Mouse (Mus musculus) MEL (cell line): ENCODE results near the gene Clpsl2. TPM values are rescaled to one million over a fixed set of nuclear protein-coding genes. Genes with fewer than 3 reads are reported as not detected.

Source experiments
- DNase-seq: peaks from one replicate; pipeline ENCODE4 v3.0.0; 2011; ENCODE audit warnings: low read depth, low spot score
- H3K27ac ChIP-seq: 2 replicates; pipeline ENCODE4 v1.5.1; 2012; ENCODE audit warnings: low read depth, mild to moderate bottlenecking, control low read depth, low read length, moderate library complexity; ENCODE audit not compliant: control insufficient read depth
- H3K27me3 ChIP-seq, 2 experiments: fragments of 150-350 bp in 1 of 2; sonication (generic) in 1 of 2; 2 replicates each; pipeline ENCODE4 v1.6.1; 2012; ENCODE audit warnings: low read length in 2 of 2, mild to moderate bottlenecking in 2 of 2, improper control_type of control experiment in 1 of 2, moderate library complexity in 1 of 2; ENCODE audit not compliant: insufficient read depth in 2 of 2, control insufficient read depth in 1 of 2
- H3K36me3 ChIP-seq, 2 experiments: 2 replicates each; pipeline ENCODE4 v1.6.1; 2012 to 2014; ENCODE audit warnings: low read length in 2 of 2, improper control_type of control experiment in 1 of 2, inconsistent platforms in 1 of 2, mild to moderate bottlenecking in 1 of 2; ENCODE audit not compliant: insufficient read depth in 2 of 2, control insufficient read depth in 1 of 2
- H3K4me1 ChIP-seq, 2 experiments: fragments of 150-350 bp in 1 of 2; sonication (generic) in 1 of 2; 2 replicates each; pipeline ENCODE4 v1.6.1; 2012; ENCODE audit warnings: low read length in 2 of 2, improper control_type of control experiment in 1 of 2, mild to moderate bottlenecking in 1 of 2; ENCODE audit not compliant: insufficient read depth in 2 of 2, control insufficient read depth in 1 of 2
- H3K4me3 ChIP-seq, 2 experiments: fragments of 150-350 bp in 1 of 2; sonication (generic) in 1 of 2; 2 replicates each; pipeline ENCODE4 v1.5.1; 2012; ENCODE audit warnings: low read depth in 2 of 2, low read length in 2 of 2, mild to moderate bottlenecking in 2 of 2, moderate library complexity in 2 of 2, control low read depth in 1 of 2, improper control_type of control experiment in 1 of 2; ENCODE audit not compliant: control insufficient read depth in 1 of 2, insufficient read depth in 1 of 2
- H3K79me2 ChIP-seq: 2 replicates; pipeline ENCODE4 v1.6.1; 2012; ENCODE audit warnings: mild to moderate bottlenecking, low read length, moderate library complexity; ENCODE audit not compliant: control insufficient read depth, poor library complexity, insufficient read depth
- H3K9ac ChIP-seq: 2 replicates; pipeline ENCODE4 v1.6.1; 2012; ENCODE audit warnings: low read depth, mild to moderate bottlenecking, control low read depth, low read length, moderate library complexity; ENCODE audit not compliant: control insufficient read depth, poor library complexity, severe bottlenecking
- H3K9me3 ChIP-seq: fragments of 150-350 bp; sonication (generic); replicated peaks from 2 replicates; pipeline ENCODE4 v1.6.1; 2012; ENCODE audit warnings: mild to moderate bottlenecking, low read length, improper control_type of control experiment, moderate library complexity; ENCODE audit not compliant: insufficient read depth
- CHD2 ChIP-seq: IDR thresholded peaks from 2 replicates; pipeline ENCODE4 v1.6.1; 2011; ENCODE audit warnings: low read length, improper control_type of control experiment
- CTCF ChIP-seq, 3 experiments: IDR thresholded peaks in 2 of 3; conservative IDR thresholded peaks in 1 of 3; 2 replicates each; pipeline ENCODE4 v1.5.1; 2011 to 2012; ENCODE audit warnings: low read length in 3 of 3, low read depth in 2 of 3, mild to moderate bottlenecking in 2 of 3, improper control_type of control experiment in 1 of 3, inconsistent platforms in 1 of 3, mixed read lengths in 1 of 3, moderate library complexity in 1 of 3; ENCODE audit not compliant: control insufficient read depth in 1 of 3, insufficient read depth in 1 of 3, poor library complexity in 1 of 3, severe bottlenecking in 1 of 3
- E2F4 ChIP-seq: IDR thresholded peaks from 2 replicates; pipeline ENCODE4 v1.6.1; 2011; ENCODE audit warnings: low read depth, low read length, improper control_type of control experiment, borderline replicate concordance
- ELF1 ChIP-seq: IDR thresholded peaks from 2 replicates; pipeline ENCODE4 v1.6.1; 2014; ENCODE audit warnings: low read depth, mild to moderate bottlenecking, inconsistent platforms, low read length, improper control_type of control experiment, moderate library complexity
- ETS1 ChIP-seq: IDR thresholded peaks from 2 replicates; pipeline ENCODE4 v1.6.1; 2012; ENCODE audit warnings: low read depth, mild to moderate bottlenecking, inconsistent platforms, low read length, improper control_type of control experiment, moderate library complexity
- MAFK ChIP-seq: IDR thresholded peaks from 2 replicates; pipeline ENCODE4 v1.6.1; 2011; ENCODE audit warnings: low read depth, mild to moderate bottlenecking, low read length, improper control_type of control experiment, borderline replicate concordance
- MYC ChIP-seq: IDR thresholded peaks from 2 replicates; pipeline ENCODE4 v1.6.1; 2011; ENCODE audit warnings: low read depth, mild to moderate bottlenecking, low read length, improper control_type of control experiment, moderate library complexity
- NELFE ChIP-seq: IDR thresholded peaks from 2 replicates; pipeline ENCODE4 v1.6.1; 2011; ENCODE audit warnings: low read depth, low read length, improper control_type of control experiment
- POLR2AphosphoS2 ChIP-seq: IDR thresholded peaks from 2 replicates; pipeline ENCODE4 v1.6.1; 2011; ENCODE audit warnings: low read length, improper control_type of control experiment
- RAD21 ChIP-seq: IDR thresholded peaks from 2 replicates; pipeline ENCODE4 v1.6.1; 2011; ENCODE audit warnings: mild to moderate bottlenecking, low read depth, low read length, improper control_type of control experiment
- TBP ChIP-seq: IDR thresholded peaks from 2 replicates; pipeline ENCODE4 v1.8.0; 2011; ENCODE audit warnings: low read depth, low read length, improper control_type of control experiment
- TCF12 ChIP-seq: IDR thresholded peaks from 2 replicates; pipeline ENCODE4 v1.6.1; 2014; ENCODE audit warnings: low read depth, mild to moderate bottlenecking, inconsistent platforms, low read length, improper control_type of control experiment, moderate library complexity
- USF2 ChIP-seq, 2 experiments: IDR thresholded peaks; 2 replicates each; pipeline ENCODE4 v1.6.1; 2011 to 2012; ENCODE audit warnings: improper control_type of control experiment in 2 of 2, low read length in 2 of 2, borderline replicate concordance in 1 of 2, inconsistent platforms in 1 of 2, low read depth in 1 of 2, mild to moderate bottlenecking in 1 of 2; ENCODE audit not compliant: insufficient read depth in 1 of 2
- ZC3H11A ChIP-seq: IDR thresholded peaks from 2 replicates; pipeline ENCODE4 v1.6.1; 2012; ENCODE audit warnings: low read depth, mild to moderate bottlenecking, inconsistent platforms, low read length, improper control_type of control experiment
- ZMIZ1 ChIP-seq: IDR thresholded peaks from 2 replicates; pipeline ENCODE4 v1.6.1; 2012; ENCODE audit warnings: low read depth, mild to moderate bottlenecking, inconsistent platforms, low read length, improper control_type of control experiment, moderate library complexity
- ZNF384 ChIP-seq: IDR thresholded peaks from 2 replicates; pipeline ENCODE4 v1.6.1; 2012; ENCODE audit warnings: low read depth, mild to moderate bottlenecking, inconsistent platforms, low read length, improper control_type of control experiment
- polyA plus RNA-seq, 2 experiments: library from polyadenylated mRNA; stranded (reverse) in 1 of 2; unstranded in 1 of 2; fragments of >175 nt in 1 of 2; fragments of >200 nt in 1 of 2; gene quantifications; 2 replicates each; pipeline versions ENCODE4 v1.2.1 to v1.2.4; 2012; ENCODE audit warnings: low replicate concordance in 2 of 2, low read depth in 1 of 2; ENCODE audit not compliant: insufficient read length in 2 of 2, insufficient read depth in 1 of 2, missing spikeins in 1 of 2
- total RNA-seq: library from RNA; depleted of rRNA; stranded (reverse); fragments of 300-350 nt; gene quantifications from 2 replicates; pipeline ENCODE4 v1.2.3, GENCODE M21; 2012

Clpsl2 gene
- total and polyA plus RNA-seq, 3 experiments: not detected

DNA sequence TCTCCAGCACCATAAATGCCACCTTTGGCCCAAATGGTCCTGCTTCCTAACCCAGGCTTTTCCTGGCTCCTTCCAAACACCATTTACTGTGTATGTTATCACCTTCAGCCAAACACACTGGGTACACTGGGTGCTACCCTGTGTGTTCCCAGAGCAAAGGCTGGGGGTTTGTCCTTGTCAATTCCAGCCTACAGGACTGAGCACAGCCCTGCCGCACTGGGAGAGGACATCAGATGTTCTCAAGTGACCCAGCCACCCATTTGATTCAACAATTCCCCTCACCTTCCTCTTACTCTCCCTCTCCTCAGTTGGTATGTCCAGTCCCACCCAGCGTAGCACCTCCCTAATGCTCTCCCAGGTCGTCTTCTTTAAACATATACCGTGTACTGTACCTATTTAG is 28.6 kb upstream of the Clpsl2 start:
- Histone ChIP-seq H3K4me1 (peaks cover 6 to 39% of the 10 kb centered on the region in 2 experiments; a peak in 3 of 4 replicates), H3K9me3 (no peaks in the 10 kb centered on the region), H3K27ac (no peak overlapping the region), H3K9ac (no peak overlapping the region), H3K27me3 (no peaks in the 10 kb centered on the region), H3K4me3 (no peak overlapping the region), H3K36me3 (peaks cover 0 to 21% of the 10 kb centered on the region in 2 experiments; a peak in 2 of 4 replicates), H3K79me2 (peaks cover 5% of the 10 kb centered on the region; the same call in 1 of the 2 replicates)
- DNase-seq: no peak
- TF ChIP-seq RAD21: no peak

DNA sequence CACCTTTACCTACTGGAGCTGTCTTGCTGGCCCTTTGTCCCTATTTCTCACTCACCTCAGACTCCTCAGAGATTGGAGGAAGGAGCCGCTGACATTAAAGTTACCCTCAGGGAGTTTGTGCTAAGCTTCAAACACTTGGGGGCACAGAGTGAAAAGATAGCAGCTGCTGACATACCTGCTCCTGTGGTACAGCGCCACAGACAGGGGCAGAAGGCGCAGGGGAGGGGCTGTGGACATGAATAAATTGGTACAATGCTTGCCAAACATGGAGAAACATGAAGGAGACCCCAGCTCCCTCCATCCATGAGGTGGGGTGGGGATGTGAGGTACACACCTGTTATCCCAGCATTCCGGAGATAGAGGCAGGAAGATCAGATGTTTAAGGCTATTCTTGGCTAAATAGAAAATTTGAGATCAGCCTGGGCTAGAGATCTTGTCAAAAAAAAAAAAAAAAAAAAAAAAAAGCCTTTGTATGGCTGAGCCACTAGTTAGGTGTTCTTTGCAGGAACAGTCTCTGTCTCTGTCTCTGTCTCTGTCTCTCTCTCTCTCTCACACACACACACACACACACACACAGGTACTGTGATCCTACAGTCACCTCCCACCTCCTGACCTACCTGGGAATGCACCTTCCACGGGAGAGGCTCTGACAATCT is 28.0 kb upstream of the Clpsl2 start:
- peaks cover 0 to 20% of the 10 kb centered on the region in 2 experiments; a peak in 2 of 4 replicates for H3K36me3 ChIP-seq
- H3K4me1 ChIP-seq: peaks cover 6 to 34% of the 10 kb centered on the region in 2 experiments; a peak in 3 of 4 replicates
- H3K27me3 ChIP-seq: no peaks in the 10 kb centered on the region
- no peak overlapping the region for H3K9ac ChIP-seq
- TF ChIP-seq ZNF384: peak; percentile 73
- TF ChIP-seq TCF12: no peak
- H3K4me3 ChIP-seq: no peak overlapping the region
- H3K27ac ChIP-seq: no peak overlapping the region
- H3K9me3 ChIP-seq: no peaks in the 10 kb centered on the region
- H3K79me2 ChIP-seq: peaks cover 5% of the 10 kb centered on the region; the same call in 1 of the 2 replicates
- DNase-seq: no peak

DNA sequence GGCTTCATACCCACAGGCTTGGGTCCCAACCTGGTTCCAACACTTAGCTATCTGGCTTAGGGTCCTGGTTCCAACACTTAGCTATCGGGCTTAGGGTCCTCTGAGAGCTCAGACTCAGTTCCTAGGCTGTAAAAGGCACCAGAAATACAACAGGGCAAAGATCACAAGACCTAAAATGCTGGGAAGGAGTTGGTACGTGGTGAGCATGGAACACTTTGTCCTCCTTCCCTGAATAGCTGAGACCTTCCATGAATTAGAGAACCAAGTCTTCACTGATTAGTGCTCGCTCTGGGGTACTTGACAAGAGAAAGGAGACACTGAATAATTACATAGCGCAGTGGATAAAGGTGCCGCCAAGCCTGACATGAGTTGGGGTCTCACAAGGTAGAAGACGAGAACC is 27.3 kb upstream of the Clpsl2 start:
- H3K79me2 ChIP-seq: peaks cover 5% of the 10 kb centered on the region; the same call in 1 of the 2 replicates
- peaks cover 6 to 32% of the 10 kb centered on the region in 2 experiments; a peak in 3 of 4 replicates for H3K4me1 ChIP-seq
- TF ChIP-seq ELF1: no peak
- DNase-seq: no peak
- no peaks in the 10 kb centered on the region for H3K27me3 ChIP-seq
- no peaks in the 10 kb centered on the region for H3K9me3 ChIP-seq
- peaks cover 0 to 20% of the 10 kb centered on the region in 2 experiments; a peak in 2 of 4 replicates for H3K36me3 ChIP-seq
- peak overlapping the region; percentile 48 for H3K9ac ChIP-seq
- peak overlapping the region; percentile 34 to 58; a peak in 3 of 4 replicates for H3K4me3 ChIP-seq
- peak overlapping the region; percentile 26; the same call in 1 of the 2 replicates for H3K27ac ChIP-seq

DNA sequence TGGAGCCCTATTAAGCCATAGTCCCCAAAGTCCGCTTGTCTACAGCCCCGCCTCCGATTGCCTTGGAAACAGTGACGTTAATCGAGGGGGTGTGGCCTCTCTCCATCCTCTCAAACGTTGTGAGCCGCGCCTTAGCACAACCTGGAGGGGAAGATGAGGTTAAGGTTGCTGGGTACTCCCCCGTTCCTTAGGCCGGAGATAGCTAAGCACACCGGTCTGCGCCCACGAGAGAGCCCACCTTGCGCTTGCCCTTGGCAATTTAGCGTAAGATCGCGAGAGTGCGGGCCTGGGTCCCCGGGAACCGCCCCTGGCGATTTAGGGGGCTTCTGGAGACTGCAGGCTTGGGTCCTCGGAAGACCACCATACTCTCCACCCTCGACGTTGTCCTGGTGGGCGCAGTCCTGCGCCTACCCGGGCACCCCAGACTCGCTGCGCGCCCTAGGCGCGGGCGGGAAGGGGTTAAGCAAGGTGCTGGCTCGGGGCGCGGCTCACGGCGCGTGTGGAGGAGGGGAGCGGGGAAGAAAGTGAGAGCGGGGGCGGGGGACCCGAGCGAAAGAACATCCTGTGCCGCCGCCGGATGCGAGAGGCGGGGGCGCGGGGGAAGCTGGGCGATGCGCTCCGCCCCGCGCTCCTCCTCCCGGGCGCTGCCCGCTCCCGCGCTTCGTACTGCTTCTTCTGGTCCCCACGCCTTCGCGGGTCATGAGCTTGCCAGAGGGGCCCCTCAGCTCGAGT is 26.4 kb upstream of the Clpsl2 start:
- peaks cover 0 to 25% of the 10 kb centered on the region in 2 experiments; a peak in 2 of 4 replicates for H3K36me3 ChIP-seq
- peaks cover 8 to 34% of the 10 kb centered on the region in 2 experiments; a peak in 3 of 4 replicates for H3K4me1 ChIP-seq
- no peaks in the 10 kb centered on the region for H3K9me3 ChIP-seq
- H3K9ac ChIP-seq: peak overlapping the region; percentile 94
- H3K27ac ChIP-seq: peak overlapping the region; percentile 93
- no peaks in the 10 kb centered on the region for H3K27me3 ChIP-seq
- peak overlapping the region; percentile 61 to 63 for H3K4me3 ChIP-seq
- DNase-seq: peak; percentile 94
- H3K79me2 ChIP-seq: peaks cover 5% of the 10 kb centered on the region; the same call in 1 of the 2 replicates
- TF ChIP-seq ZNF384 (no peak), MAFK (no peak), USF2 (IDR thresholded peaks at IDR 0.05; ENCODE audit: borderline replicate concordance in 1 of 2, insufficient read depth in 1 of 2, low read depth in 1 of 2, low read length in 2 of 2) (no peak), CTCF (IDR thresholded peaks at IDR 0.05 in 2 of 3, conservative IDR thresholded peaks at IDR 0.05 in 1 of 3; ENCODE audit: control insufficient read depth in 1 of 3, insufficient read depth in 1 of 3, low read depth in 2 of 3, low read length in 3 of 3, poor library complexity in 1 of 3, severe bottlenecking in 1 of 3) (no peak), TCF12 (peak; percentile 38; the same call in 1 of the 2 replicates), CHD2 (peak; percentile 66; the same call in 1 of the 2 replicates), E2F4 (no peak), ZC3H11A (no peak), NELFE (peak; percentile 67), MYC (no peak), ZMIZ1 (peak; percentile 72; the same call in 1 of the 2 replicates), TBP (peak; percentile 76; the same call in 1 of the 2 replicates), POLR2AphosphoS2 (peak; percentile 60; the same call in 1 of the 2 replicates), ETS1 (peak; percentile 55)
